Mouse (Mus musculus) ES-E14 (cell line): ENCODE results near the gene Arhgap17. TPM values are rescaled to one million over a fixed set of nuclear protein-coding genes. Genes with fewer than 3 reads are reported as not detected.

ENCODE experiments used
- DNase-seq: peaks from one replicate; pipeline ENCODE4 v3.0.0-alpha.2; 2013; ENCODE audit warnings: low read depth, low spot score
- H3K27ac ChIP-seq: 2 replicates; pipeline ENCODE4 v1.5.1; 2012; ENCODE audit warnings: low read depth, mild to moderate bottlenecking, low read length, moderate library complexity, mixed read lengths; ENCODE audit not compliant: poor library complexity, insufficient read depth, severe bottlenecking
- H3K36me3 ChIP-seq: 2 replicates; pipeline ENCODE4 v1.6.1; 2012; ENCODE audit warnings: mild to moderate bottlenecking, low read length, moderate library complexity, mixed read lengths; ENCODE audit not compliant: control insufficient read depth, poor library complexity, insufficient read depth, severe bottlenecking
- H3K4me1 ChIP-seq, 2 experiments: fragments of 150-350 bp in 1 of 2; sonication (generic) in 1 of 2; 2 replicates each; pipeline ENCODE4 v1.6.1; 2012; ENCODE audit warnings: low read length in 2 of 2, mild to moderate bottlenecking in 1 of 2, mixed read lengths in 1 of 2; ENCODE audit not compliant: control insufficient read depth in 2 of 2, insufficient read depth in 2 of 2, poor library complexity in 1 of 2
- H3K4me3 ChIP-seq, 2 experiments: fragments of 150-350 bp in 1 of 2; sonication (generic) in 1 of 2; 2 replicates each; pipeline ENCODE4 v1.5.1; 2012; ENCODE audit warnings: low read length in 2 of 2, low read depth in 1 of 2, mild to moderate bottlenecking in 1 of 2, mixed read lengths in 1 of 2; ENCODE audit not compliant: insufficient read depth in 1 of 2, poor library complexity in 1 of 2, severe bottlenecking in 1 of 2
- H3K9ac ChIP-seq: 2 replicates; pipeline ENCODE4 v1.6.1; 2012; ENCODE audit warnings: low read depth, mild to moderate bottlenecking, low read length, mixed read lengths; ENCODE audit not compliant: poor library complexity, insufficient read depth, severe bottlenecking
- H3K9me3 ChIP-seq: fragments of 150-350 bp; sonication (generic); 2 replicates; pipeline ENCODE4 v1.6.1; 2012; ENCODE audit warnings: low read depth, mild to moderate bottlenecking, low read length; ENCODE audit not compliant: control insufficient read depth, insufficient read depth
- CHD2 ChIP-seq: IDR thresholded peaks from 2 replicates; pipeline ENCODE4 v1.6.1; 2014; ENCODE audit warnings: mild to moderate bottlenecking, low read depth, low read length, inconsistent platforms
- HCFC1 ChIP-seq: IDR thresholded peaks from 2 replicates; pipeline ENCODE4 v1.6.1; 2012; ENCODE audit warnings: low read length, inconsistent platforms, borderline replicate concordance; ENCODE audit not compliant: insufficient read depth
- MAFK ChIP-seq: IDR thresholded peaks from 2 replicates; pipeline ENCODE4 v1.6.1; 2014; ENCODE audit warnings: mild to moderate bottlenecking, low read depth, low read length, inconsistent platforms; ENCODE audit not compliant: insufficient read depth
- ZC3H11A ChIP-seq: IDR thresholded peaks from 2 replicates; pipeline ENCODE4 v1.6.1; 2012; ENCODE audit warnings: low read depth, mild to moderate bottlenecking, inconsistent platforms, low read length, borderline replicate concordance
- ZNF384 ChIP-seq: IDR thresholded peaks from 2 replicates; pipeline ENCODE4 v1.6.1; 2012; ENCODE audit warnings: low read depth, low read length, inconsistent platforms
- in situ Hi-C, 2 experiments: fragments of 600-800 bp; cut with MboI; formaldehyde crosslinking; loops; one replicate each; pipeline ENCODE4 v1.15.1; 2025; ENCODE audit warnings: low sequenced_read_pairs in 2 of 2, inconsistent platforms in 1 of 2; ENCODE audit not compliant: unreplicated experiment in 2 of 2
- total RNA-seq: library from RNA; depleted of rRNA; stranded (reverse); fragments of 300-350 nt; gene quantifications from 2 replicates; pipeline ENCODE4 v1.2.3, GENCODE M21; 2012

Gene Arhgap17
- total RNA-seq, 1 experiment = 9.5 TPM

DNA sequence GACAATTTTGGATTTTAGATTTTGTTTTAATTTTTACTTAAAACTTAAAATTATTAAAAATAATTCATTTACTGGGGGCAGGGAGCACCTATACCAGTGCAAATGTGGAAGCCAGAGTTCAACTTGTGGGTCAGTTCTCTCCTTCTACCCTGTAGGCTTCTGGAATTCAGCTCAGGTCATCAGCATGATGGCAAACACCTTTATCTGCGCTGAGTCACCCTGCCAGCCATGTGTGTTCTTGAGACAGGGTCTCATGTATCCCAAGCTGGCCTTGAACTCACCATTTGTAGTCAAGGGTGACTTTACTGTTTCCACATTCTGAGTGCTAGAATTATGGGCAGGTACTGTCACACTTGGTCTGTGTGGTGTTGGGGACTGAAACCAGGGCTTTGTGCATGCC, 45.6 kb downstream of the Arhgap17 start:
- TF ChIP-seq ZNF384 (no peak), CHD2 (no peak), MAFK (no peak), HCFC1 (no peak), ZC3H11A (no peak)
- no peak overlapping the region for H3K4me3 ChIP-seq
- no peak overlapping the region for H3K27ac ChIP-seq
- in situ Hi-C loops = no loop called here
- H3K36me3 ChIP-seq = peaks cover 27% of the 10 kb centered on the region; the same call in 1 of the 2 replicates
- no peak for DNase-seq
- no peak overlapping the region for H3K9ac ChIP-seq
- peaks cover 0 to 17% of the 10 kb centered on the region in 2 experiments; a peak in 1 of 4 replicates for H3K4me1 ChIP-seq
- no peaks in the 10 kb centered on the region for H3K9me3 ChIP-seq

DNA sequence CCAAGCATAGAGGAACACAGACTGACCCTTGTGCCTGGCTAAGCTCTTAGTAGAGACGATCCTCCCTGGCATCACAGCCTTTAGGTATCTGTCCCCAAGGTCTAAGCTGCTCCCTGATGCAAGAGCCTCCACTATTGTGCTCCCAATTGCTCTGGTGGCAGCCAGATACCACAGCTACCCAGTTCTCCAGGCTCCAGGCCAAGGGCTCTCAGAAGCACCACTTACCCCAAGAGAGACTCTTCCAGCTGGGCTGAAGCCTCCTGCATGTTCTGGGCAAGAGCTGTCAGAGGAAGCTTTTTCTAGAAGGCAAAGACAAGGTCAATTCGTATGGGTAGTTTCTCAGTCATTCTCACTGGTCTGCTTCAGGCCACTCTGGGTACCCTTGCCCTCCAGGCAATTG, 46.3 kb downstream of the Arhgap17 start:
- no peak for TF ChIP-seq CHD2
- in situ Hi-C loops = no loop called here
- Histone ChIP-seq H3K36me3 (peaks cover 27% of the 10 kb centered on the region; the same call in 1 of the 2 replicates), H3K4me1 (peaks cover 0 to 17% of the 10 kb centered on the region in 2 experiments; a peak in 1 of 4 replicates), H3K9me3 (no peaks in the 10 kb centered on the region), H3K9ac (no peak overlapping the region), H3K27ac (no peak overlapping the region; the same call in 1 of the 2 replicates), H3K4me3 (no peak overlapping the region)
- DNase-seq = no peak

DNA sequence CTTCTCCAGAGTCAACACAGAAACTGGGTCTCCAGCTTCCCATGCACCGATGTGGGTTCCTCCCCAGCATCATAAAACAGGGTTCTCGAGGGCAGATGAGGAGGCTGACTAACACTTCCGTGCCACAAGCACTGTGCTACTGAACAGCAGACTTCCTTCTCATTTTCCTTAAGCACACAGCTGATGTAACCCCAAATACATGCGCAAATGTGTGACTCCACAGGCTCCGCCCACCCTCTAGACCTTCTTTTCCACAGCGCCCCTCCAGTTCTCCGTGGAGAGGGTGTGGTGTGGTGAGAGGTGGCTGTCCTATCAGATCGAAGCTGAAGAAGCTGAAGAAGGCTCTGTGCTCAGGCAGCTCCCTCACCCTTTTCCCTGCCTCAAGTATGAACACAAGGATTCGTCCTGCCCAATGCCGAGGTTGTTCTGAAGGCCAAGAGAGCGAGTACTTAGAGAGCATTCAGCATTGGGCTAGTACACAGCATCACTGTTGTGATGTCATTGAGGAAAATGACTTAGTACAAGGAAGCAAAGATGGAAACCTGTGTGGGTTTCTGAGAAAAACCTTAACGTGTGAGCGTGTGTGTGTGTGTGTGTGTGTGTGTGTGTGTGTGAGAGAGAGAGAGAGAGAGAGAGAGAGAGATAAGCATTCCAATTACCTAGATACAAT, 47.1 kb downstream of the Arhgap17 start:
- no peak overlapping the region for H3K9ac ChIP-seq
- H3K4me1 ChIP-seq = peaks cover 0 to 17% of the 10 kb centered on the region in 2 experiments; a peak in 1 of 4 replicates
- no peak overlapping the region for H3K27ac ChIP-seq
- TF ChIP-seq ZNF384 (no peak), MAFK (no peak), HCFC1 (no peak), CHD2 (no peak), ZC3H11A (no peak)
- DNase-seq = no peak
- H3K36me3 ChIP-seq = peaks cover 27% of the 10 kb centered on the region; the same call in 1 of the 2 replicates
- no peaks in the 10 kb centered on the region for H3K9me3 ChIP-seq
- no peak overlapping the region for H3K4me3 ChIP-seq
- in situ Hi-C loops = no loop called here

DNA sequence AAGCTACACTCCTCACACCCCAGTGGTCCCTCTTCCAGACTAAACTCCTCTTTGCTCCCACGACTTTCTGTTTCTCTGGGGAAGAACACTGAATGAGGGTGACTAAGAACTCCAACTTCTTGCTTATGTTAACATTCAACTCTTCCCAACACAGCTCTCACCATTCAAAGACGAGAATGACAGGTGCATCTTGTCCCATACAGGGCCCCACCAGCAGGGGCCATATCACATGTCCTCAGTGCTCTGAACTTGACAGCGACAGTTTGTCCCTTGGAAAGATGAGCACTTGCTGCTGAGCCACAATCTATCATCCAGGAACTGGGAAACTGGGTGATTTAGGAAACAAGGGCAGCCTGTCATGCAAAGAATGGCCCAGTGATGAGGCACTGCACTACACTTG, 57.0 kb downstream of the Arhgap17 start:
- TF ChIP-seq CHD2 (no peak), ZNF384 (no peak), MAFK (no peak)
- DNase-seq = no peak
- Histone ChIP-seq H3K9me3 (no peaks in the 10 kb centered on the region), H3K4me1 (peaks cover 0 to 2% of the 10 kb centered on the region in 2 experiments; a peak in 1 of 4 replicates), H3K36me3 (peaks cover 13% of the 10 kb centered on the region; the same call in 1 of the 2 replicates), H3K4me3 (no peak overlapping the region), H3K9ac (no peak overlapping the region), H3K27ac (no peak overlapping the region)
- in situ Hi-C loops = no loop called here

DNA sequence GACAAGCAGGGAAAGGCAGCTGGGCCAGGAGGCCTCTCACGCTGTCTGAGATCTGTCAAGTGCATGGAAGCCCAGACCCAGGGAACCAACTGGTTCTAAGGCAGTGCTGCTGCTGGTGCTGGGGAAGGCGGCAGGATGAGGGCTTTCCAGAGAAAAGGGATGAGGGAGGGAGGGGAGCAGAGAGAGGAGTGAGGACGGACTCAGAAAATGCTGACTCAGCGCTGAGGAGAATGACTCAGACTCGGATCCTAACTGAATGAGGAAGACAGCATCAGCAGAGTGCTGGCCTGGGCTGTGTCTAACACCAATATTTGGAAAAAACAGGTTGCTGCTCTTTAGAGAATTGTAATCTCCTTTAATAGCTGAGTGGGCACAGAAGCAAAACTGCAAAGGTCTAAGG, 57.9 kb downstream of the Arhgap17 start:
- Histone ChIP-seq H3K9me3 (no peaks in the 10 kb centered on the region), H3K4me1 (peaks cover 0 to 2% of the 10 kb centered on the region in 2 experiments; a peak in 1 of 4 replicates), H3K27ac (no peak overlapping the region), H3K9ac (no peak overlapping the region), H3K4me3 (no peak overlapping the region), H3K36me3 (peaks cover 17% of the 10 kb centered on the region; the same call in 1 of the 2 replicates)
- no peak for DNase-seq
- TF ChIP-seq MAFK (peak; percentile 99), ZC3H11A (no peak)
- in situ Hi-C loops = no loop called here
